Mouse (Mus musculus): ENCODE data around the gene Cldn7. TPM values are rescaled to one million over a fixed set of nuclear protein-coding genes. Genes with fewer than 3 reads are reported as not detected.

Gene Cldn7
- polyA plus RNA-seq, 1 experiment from 2014 or later: 7.5 TPM

DNA sequence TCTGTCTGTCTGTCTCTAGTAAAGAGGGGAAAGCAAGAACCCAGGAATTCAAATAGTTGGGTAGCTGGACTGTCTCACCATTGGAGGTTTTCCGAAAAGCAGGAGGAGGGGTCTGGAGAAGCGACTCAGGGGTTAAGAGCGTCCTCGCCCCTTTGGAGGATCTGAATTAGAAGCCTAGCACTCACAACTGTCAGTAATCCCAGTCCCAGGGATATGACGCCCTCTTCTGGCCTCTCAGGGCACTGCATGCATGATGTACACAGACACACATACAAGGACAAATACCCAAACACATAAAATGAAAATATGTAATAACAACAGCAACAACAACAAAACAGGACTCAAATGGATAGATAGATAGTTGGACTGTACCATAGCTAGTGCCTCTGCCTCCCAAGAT lies 4.0 kb upstream of the Cldn7 start:
- ATAC-seq (replicated peaks; ENCODE audit: extremely low read depth, insufficient read depth, low FRiP score): no peak
- H3K27ac ChIP-seq (ENCODE audit: low read length): no peak overlapping the region
- H3K4me2 ChIP-seq (ENCODE audit: low read depth, low read length): no peak overlapping the region
- 35% methylated on average over 5 of the region's 5 CpGs for WGBS
- no peak overlapping the region for H3K4me3 ChIP-seq (ENCODE audit: low read length)
- H3K9me3 ChIP-seq (replicated peaks; ENCODE audit: control insufficient read depth, low read length): no peaks in the 10 kb centered on the region
- no peaks in the 10 kb centered on the region for H3K36me3 ChIP-seq (ENCODE audit: control insufficient read depth, insufficient read depth)
- peaks cover 33% of the 10 kb centered on the region for H3K27me3 ChIP-seq (ENCODE audit: control insufficient read depth, insufficient read depth, low read length)
- H3K9ac ChIP-seq (ENCODE audit: low read length): no peak overlapping the region
- peaks cover 4% of the 10 kb centered on the region; the same call in 1 of the 2 replicates for H3K4me1 ChIP-seq (ENCODE audit: control insufficient read depth, insufficient read depth, low read length)

- Histone ChIP-seq H3K4me2 (ENCODE audit: low read depth, low read length) (no peak overlapping the region), H3K4me3 (ENCODE audit: low read length) (no peak overlapping the region), H3K4me1 (ENCODE audit: control insufficient read depth, insufficient read depth, low read length) (peaks cover 15% of the 10 kb centered on the region), H3K36me3 (ENCODE audit: control insufficient read depth, insufficient read depth) (no peaks in the 10 kb centered on the region), H3K27me3 (ENCODE audit: control insufficient read depth, insufficient read depth, low read length) (peaks cover 44% of the 10 kb centered on the region), H3K9me3 (replicated peaks; ENCODE audit: control insufficient read depth, low read length) (no peaks in the 10 kb centered on the region), H3K27ac (ENCODE audit: low read length) (no peak overlapping the region), H3K9ac (ENCODE audit: low read length) (no peak overlapping the region)
- WGBS: 25% methylated on average over 5 of the region's 5 CpGs
- ATAC-seq (replicated peaks; ENCODE audit: extremely low read depth, insufficient read depth, low FRiP score): no peak
Observed at GRCm38 (mm10) chr11:69961841-69962240, 2.7 kb upstream of the Cldn7 start.

- Histone ChIP-seq H3K4me1 (ENCODE audit: control insufficient read depth, insufficient read depth, low read length) (peaks cover 18% of the 10 kb centered on the region), H3K27ac (ENCODE audit: low read length) (no peak overlapping the region; the same call in 1 of the 2 replicates), H3K9ac (ENCODE audit: low read length) (peak overlapping the region; percentile 43), H3K27me3 (ENCODE audit: control insufficient read depth, insufficient read depth, low read length) (peaks cover 49% of the 10 kb centered on the region), H3K36me3 (ENCODE audit: control insufficient read depth, insufficient read depth) (peaks cover 20% of the 10 kb centered on the region), H3K9me3 (replicated peaks; ENCODE audit: control insufficient read depth, low read length) (no peaks in the 10 kb centered on the region), H3K4me2 (ENCODE audit: low read depth, low read length) (peak overlapping the region; percentile 90), H3K4me3 (ENCODE audit: low read length) (peak overlapping the region; percentile 54)
- WGBS: 2% methylated on average over 49 of the region's 49 CpGs
- no peak for ATAC-seq (replicated peaks; ENCODE audit: extremely low read depth, insufficient read depth, low FRiP score)
Observed at GRCm38 (mm10) chr11:69965271-69966005, 859 bp downstream of the Cldn7 start.

DNA sequence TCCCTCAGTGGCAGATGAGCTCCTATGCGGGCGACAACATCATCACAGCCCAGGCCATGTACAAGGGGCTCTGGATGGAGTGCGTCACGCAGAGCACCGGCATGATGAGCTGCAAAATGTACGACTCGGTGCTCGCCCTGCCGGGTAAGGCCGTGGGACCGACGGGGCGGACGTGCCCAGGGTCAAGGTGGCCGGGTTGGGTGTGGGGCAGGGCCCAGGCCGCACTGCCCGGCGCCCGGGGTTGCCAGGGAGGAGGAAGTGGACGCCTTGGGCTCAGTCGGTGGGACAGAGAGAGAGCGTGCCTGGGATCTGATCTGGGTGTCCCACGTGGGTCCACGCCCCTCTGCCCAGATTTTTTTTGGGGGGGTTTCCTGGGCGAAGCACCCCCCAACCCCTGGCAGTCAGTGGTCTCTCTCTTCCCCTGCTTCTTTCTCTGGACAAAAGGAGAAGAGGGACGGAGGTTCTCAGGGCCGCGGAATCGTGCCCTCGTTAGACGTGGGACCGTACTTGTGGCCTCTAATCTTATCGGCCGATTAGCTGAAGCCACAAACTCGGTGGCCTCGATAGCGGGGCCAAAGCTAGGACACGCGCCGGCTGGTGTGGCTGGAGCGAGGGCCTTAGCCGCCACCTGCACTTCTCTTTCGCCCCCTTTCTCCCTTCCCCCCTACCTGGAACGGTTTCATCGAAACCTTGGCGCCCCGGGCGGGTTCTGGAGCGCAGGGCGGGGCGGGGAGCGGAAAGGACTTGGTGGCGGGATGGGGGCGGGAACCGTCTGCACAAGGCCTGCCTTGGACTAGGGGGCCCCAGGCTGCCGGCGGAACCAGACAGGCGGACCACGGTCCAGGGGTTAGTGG lies 1.7 kb downstream of the Cldn7 start:
- no peaks in the 10 kb centered on the region for H3K9me3 ChIP-seq (replicated peaks; ENCODE audit: control insufficient read depth, low read length)
- H3K27me3 ChIP-seq (ENCODE audit: control insufficient read depth, insufficient read depth, low read length): peaks cover 49% of the 10 kb centered on the region
- H3K4me1 ChIP-seq (ENCODE audit: control insufficient read depth, insufficient read depth, low read length): peaks cover 18% of the 10 kb centered on the region
- 2% methylated on average over 56 of the region's 59 CpGs for WGBS
- peak overlapping the region; percentile 54 for H3K4me3 ChIP-seq (ENCODE audit: low read length)
- H3K9ac ChIP-seq (ENCODE audit: low read length): peak overlapping the region; percentile 72
- peaks cover 22% of the 10 kb centered on the region for H3K36me3 ChIP-seq (ENCODE audit: control insufficient read depth, insufficient read depth)
- ATAC-seq (replicated peaks; ENCODE audit: extremely low read depth, insufficient read depth, low FRiP score): peak; percentile 51; the same call in 1 of the 2 replicates
- H3K27ac ChIP-seq (ENCODE audit: low read length): no peak overlapping the region; the same call in 1 of the 2 replicates
- peak overlapping the region; percentile 90 for H3K4me2 ChIP-seq (ENCODE audit: low read depth, low read length)

DNA sequence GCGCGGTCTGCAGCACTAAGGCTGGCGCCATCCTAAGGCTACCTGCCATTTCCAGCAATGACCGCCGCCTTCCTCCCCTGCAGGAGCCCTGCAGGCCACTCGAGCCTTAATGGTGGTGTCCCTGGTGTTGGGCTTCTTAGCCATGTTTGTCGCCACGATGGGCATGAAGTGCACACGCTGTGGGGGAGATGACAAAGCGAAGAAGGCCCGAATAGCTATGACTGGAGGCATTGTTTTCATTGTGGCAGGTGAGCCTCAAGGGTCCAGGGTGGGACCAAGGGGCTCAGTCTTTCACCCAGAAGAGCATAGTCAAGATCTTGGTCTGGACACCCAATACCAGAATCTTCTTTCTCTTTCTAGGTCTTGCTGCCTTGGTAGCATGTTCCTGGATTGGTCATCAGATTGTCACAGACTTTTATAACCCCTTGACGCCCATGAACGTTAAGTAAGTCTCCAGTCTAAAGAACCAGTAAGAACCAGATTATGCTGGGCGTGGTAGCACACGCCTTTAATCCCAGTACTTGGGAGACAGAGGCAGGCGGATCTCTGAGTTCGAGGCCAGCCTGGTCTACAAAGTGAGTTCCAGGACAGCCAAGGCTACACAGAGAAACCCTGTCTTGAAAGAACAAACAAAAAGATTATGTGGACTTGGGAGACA lies 2.4 kb downstream of the Cldn7 start:
- H3K9ac ChIP-seq (ENCODE audit: low read length): peak overlapping the region; percentile 72
- peaks cover 18% of the 10 kb centered on the region for H3K4me1 ChIP-seq (ENCODE audit: control insufficient read depth, insufficient read depth, low read length)
- H3K4me2 ChIP-seq (ENCODE audit: low read depth, low read length): peak overlapping the region; percentile 90
- no peaks in the 10 kb centered on the region for H3K9me3 ChIP-seq (replicated peaks; ENCODE audit: control insufficient read depth, low read length)
- peaks cover 47% of the 10 kb centered on the region for H3K27me3 ChIP-seq (ENCODE audit: control insufficient read depth, insufficient read depth, low read length)
- WGBS: 38% methylated on average over 17 of the region's 17 CpGs
- no peak overlapping the region for H3K27ac ChIP-seq (ENCODE audit: low read length)
- peaks cover 22% of the 10 kb centered on the region for H3K36me3 ChIP-seq (ENCODE audit: control insufficient read depth, insufficient read depth)
- H3K4me3 ChIP-seq (ENCODE audit: low read length): peak overlapping the region; percentile 54
- no peak for ATAC-seq (replicated peaks; ENCODE audit: extremely low read depth, insufficient read depth, low FRiP score)

- Histone ChIP-seq H3K9ac (ENCODE audit: low read length) (no peak overlapping the region), H3K4me1 (ENCODE audit: control insufficient read depth, insufficient read depth, low read length) (peaks cover 18% of the 10 kb centered on the region), H3K27ac (ENCODE audit: low read length) (no peak overlapping the region), H3K36me3 (ENCODE audit: control insufficient read depth, insufficient read depth) (peaks cover 28% of the 10 kb centered on the region), H3K4me2 (ENCODE audit: low read depth, low read length) (no peak overlapping the region), H3K4me3 (ENCODE audit: low read length) (no peak overlapping the region), H3K27me3 (ENCODE audit: control insufficient read depth, insufficient read depth, low read length) (peaks cover 34% of the 10 kb centered on the region), H3K9me3 (replicated peaks; ENCODE audit: control insufficient read depth, low read length) (no peaks in the 10 kb centered on the region)
- no peak for ATAC-seq (replicated peaks; ENCODE audit: extremely low read depth, insufficient read depth, low FRiP score)
- WGBS: 75% methylated on average over 4 of the region's 4 CpGs
Observed at GRCm38 (mm10) chr11:69968793-69969192, 4.2 kb downstream of the Cldn7 start.

GRCm38 (mm10) chr11:69970222-69970621 lies 5.6 kb downstream of the Cldn7 start:
- WGBS: 84% methylated on average over 6 of the region's 6 CpGs
- no peak for ATAC-seq (replicated peaks; ENCODE audit: extremely low read depth, insufficient read depth, low FRiP score)
- no peak overlapping the region for H3K4me2 ChIP-seq (ENCODE audit: low read depth, low read length)

DNA sequence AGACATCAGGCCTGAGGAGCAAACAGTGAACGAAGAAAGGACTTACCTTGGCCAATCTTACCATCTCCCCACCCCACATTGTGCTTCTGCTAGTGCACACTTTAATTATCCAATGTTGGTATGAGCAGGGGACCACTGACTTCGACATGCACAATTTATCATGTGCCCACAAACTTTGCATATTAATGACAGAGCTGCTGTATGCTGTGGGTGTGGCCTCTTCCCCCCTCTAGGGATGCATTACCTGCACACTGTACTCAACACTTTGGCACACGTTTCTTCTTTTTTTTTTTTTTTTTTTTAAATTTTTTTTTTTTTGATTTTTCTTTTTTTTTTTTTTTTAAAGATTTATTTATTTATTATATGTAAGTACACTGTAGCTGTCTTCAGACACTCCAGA lies 6.2 kb downstream of the Cldn7 start:
- Histone ChIP-seq H3K4me2 (ENCODE audit: low read depth, low read length) (no peak overlapping the region), H3K27me3 (ENCODE audit: control insufficient read depth, insufficient read depth, low read length) (peaks cover 17% of the 10 kb centered on the region), H3K9ac (ENCODE audit: low read length) (no peak overlapping the region), H3K27ac (ENCODE audit: low read length) (no peak overlapping the region), H3K9me3 (replicated peaks; ENCODE audit: control insufficient read depth, low read length) (no peaks in the 10 kb centered on the region), H3K4me1 (ENCODE audit: control insufficient read depth, insufficient read depth, low read length) (peaks cover 12% of the 10 kb centered on the region), H3K36me3 (ENCODE audit: control insufficient read depth, insufficient read depth) (peaks cover 38% of the 10 kb centered on the region), H3K4me3 (ENCODE audit: low read length) (no peak overlapping the region)
- 84% methylated on average over 3 of the region's 3 CpGs for WGBS
- ATAC-seq (replicated peaks; ENCODE audit: extremely low read depth, insufficient read depth, low FRiP score): no peak

More at GRCm38 (mm10) chr11:69970222-69970621, 5.6 kb downstream of the Cldn7 start:
- H3K9me3 ChIP-seq (replicated peaks; ENCODE audit: control insufficient read depth, low read length): no peaks in the 10 kb centered on the region
- peaks cover 38% of the 10 kb centered on the region for H3K36me3 ChIP-seq (ENCODE audit: control insufficient read depth, insufficient read depth)
- peaks cover 21% of the 10 kb centered on the region for H3K27me3 ChIP-seq (ENCODE audit: control insufficient read depth, insufficient read depth, low read length)
- H3K4me3 ChIP-seq (ENCODE audit: low read length): no peak overlapping the region
- no peak overlapping the region for H3K9ac ChIP-seq (ENCODE audit: low read length)
- H3K4me1 ChIP-seq (ENCODE audit: control insufficient read depth, insufficient read depth, low read length): peaks cover 18% of the 10 kb centered on the region
- H3K27ac ChIP-seq (ENCODE audit: low read length): no peak overlapping the region

Data from heart, embryonic 16.5 days (tissue).